Mouse (Mus musculus): Measurements from ENCODE around the gene Syt2.

Syt2 gene

GRCm38 (mm10) chr1:134704396-134705306 lies 58.2 kb downstream of the Syt2 start:
- peak; percentile 24 for DNase-seq (ENCODE audit: low spot score)

- no peak for DNase-seq (ENCODE audit: low spot score)
These were observed 60.1 kb downstream of the Syt2 start for GRCm38 (mm10) chr1:134706549-134706948.

GRCm38 (mm10) chr1:134707516-134707915 lies 61.0 kb downstream of the Syt2 start:
- no peak for DNase-seq (ENCODE audit: low spot score)

GRCm38 (mm10) chr1:134708274-134708673 lies 61.8 kb downstream of the Syt2 start:
- DNase-seq (ENCODE audit: low spot score) = no peak

- DNase-seq (ENCODE audit: low spot score) = peak; percentile 58
These were observed 62.4 kb downstream of the Syt2 start for GRCm38 (mm10) chr1:134708801-134709385.

GRCm38 (mm10) chr1:134709411-134710306 lies 63.2 kb downstream of the Syt2 start:
- no peak for DNase-seq (ENCODE audit: low spot score)

GRCm38 (mm10) chr1:134711061-134711460 lies 64.6 kb downstream of the Syt2 start:
- DNase-seq (ENCODE audit: low spot score) = no peak

- DNase-seq (ENCODE audit: low spot score) = no peak
These were observed 65.2 kb downstream of the Syt2 start for GRCm38 (mm10) chr1:134711653-134712052.

GRCm38 (mm10) chr1:134712781-134713299 lies 66.4 kb downstream of the Syt2 start:
- DNase-seq (ENCODE audit: low spot score) = no peak

- peak; percentile 46 for DNase-seq (ENCODE audit: low spot score)
These were observed 67.0 kb downstream of the Syt2 start for GRCm38 (mm10) chr1:134713421-134713969.

- no peak for DNase-seq (ENCODE audit: low spot score)
These were observed 67.7 kb downstream of the Syt2 start for GRCm38 (mm10) chr1:134714166-134714565.

GRCm38 (mm10) chr1:134715092-134715491 lies 68.6 kb downstream of the Syt2 start:
- no peak for DNase-seq (ENCODE audit: low spot score)

- no peak for DNase-seq (ENCODE audit: low spot score)
These were observed 73.3 kb downstream of the Syt2 start for GRCm38 (mm10) chr1:134719718-134720304.

GRCm38 (mm10) chr1:134721486-134721885 lies 75.0 kb downstream of the Syt2 start:
- DNase-seq (ENCODE audit: low spot score) = no peak

GRCm38 (mm10) chr1:134722891-134723290 lies 76.4 kb downstream of the Syt2 start:
- no peak for DNase-seq (ENCODE audit: low spot score)

GRCm38 (mm10) chr1:134725276-134725675 lies 78.8 kb downstream of the Syt2 start:
- DNase-seq (ENCODE audit: low spot score) = peak; percentile 41

- no peak for DNase-seq (ENCODE audit: low spot score)
These were observed 80.0 kb downstream of the Syt2 start for GRCm38 (mm10) chr1:134726480-134726879.

GRCm38 (mm10) chr1:134727256-134727655 lies 80.8 kb downstream of the Syt2 start:
- DNase-seq (ENCODE audit: low spot score) = no peak

- DNase-seq (ENCODE audit: low spot score) = no peak
These were observed 87.2 kb downstream of the Syt2 start for GRCm38 (mm10) chr1:134733659-134734058.

GRCm38 (mm10) chr1:134737463-134737862 lies 91.0 kb downstream of the Syt2 start:
- DNase-seq (ENCODE audit: low spot score) = no peak

- DNase-seq (ENCODE audit: low spot score) = no peak
These were observed 95.0 kb downstream of the Syt2 start for GRCm38 (mm10) chr1:134741433-134741832.
